Mouse (Mus musculus): ENCODE results near the gene Olfr67. TPM values are rescaled to one million over a fixed set of nuclear protein-coding genes. Genes with fewer than 3 reads are reported as not detected.
"Not testable (repeated sequence)": the region's sequence is repeated elsewhere in the genome, so short reads cannot be mapped to it uniquely, and the experiment has no call there.

The Olfr67 gene
- total RNA-seq, 2 experiments from 2014 or later = not detected

DNA sequence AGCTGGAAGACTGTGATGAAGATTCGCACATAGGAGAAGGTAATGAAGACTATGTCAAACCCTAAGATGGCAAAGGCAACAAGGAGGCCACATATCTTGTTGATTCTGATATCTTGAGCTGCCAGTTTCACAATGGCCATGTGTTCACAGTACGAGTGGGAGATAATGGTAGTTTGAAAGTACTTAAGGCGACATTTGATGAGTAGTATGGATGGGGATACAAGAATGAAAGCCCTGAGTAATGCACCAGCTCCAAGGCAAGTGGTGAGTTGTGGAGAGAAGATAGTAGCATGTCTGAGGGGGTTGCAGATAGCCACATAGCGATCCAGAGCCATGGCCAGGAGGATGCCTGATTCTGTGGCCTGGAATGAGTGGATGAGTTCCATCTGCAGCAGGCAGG lies 14.0 kb downstream of the Olfr67 start:
- DNase-seq; intact Hi-C loops (cut with DNase I): not testable (repeated sequence)

DNA sequence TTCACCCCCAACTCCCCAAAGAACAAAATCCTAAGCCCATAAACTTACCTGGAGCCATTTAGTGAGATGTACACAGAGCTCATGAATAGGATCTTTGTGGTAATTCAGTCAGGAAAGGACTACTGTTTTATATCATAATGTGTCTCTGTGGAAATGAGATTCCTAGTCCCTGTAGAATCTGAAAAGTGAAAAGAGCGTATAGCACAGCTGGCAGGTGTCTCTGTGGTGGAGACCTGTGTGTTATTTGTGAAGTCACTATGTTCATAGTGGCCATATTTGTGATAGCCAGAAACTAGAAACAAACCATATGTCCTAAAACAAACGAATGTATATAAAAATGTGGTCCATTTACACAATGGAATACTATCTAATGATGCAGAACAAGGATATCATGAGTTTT lies 20.1 kb downstream of the Olfr67 start, which contains the start of gene Olfr69:
Olfr69 (minus strand) TSS at position 101 of the 400 bp plus-strand sequence.
- intact Hi-C loops (cut with DNase I) = no loop called here
- DNase-seq = no peak

DNA sequence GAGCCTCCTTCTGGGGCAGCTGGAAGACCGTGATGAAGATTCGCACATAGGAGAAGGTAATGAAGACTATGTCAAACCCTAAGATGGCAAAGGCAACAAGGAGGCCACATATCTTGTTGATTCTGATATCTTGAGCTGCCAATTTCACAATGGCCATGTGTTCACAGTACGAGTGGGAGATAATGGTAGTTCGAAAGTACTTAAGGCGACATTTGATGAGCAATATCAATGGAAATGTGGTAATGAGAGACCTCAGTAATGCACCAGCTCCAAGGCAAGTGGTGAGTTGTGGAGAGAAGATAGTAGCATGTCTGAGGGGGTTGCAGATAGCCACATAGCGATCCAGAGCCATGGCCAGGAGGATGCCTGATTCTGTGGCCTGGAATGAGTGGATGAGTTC lies 23.9 kb downstream of the Olfr67 start:
- intact Hi-C loops (cut with DNase I) = not testable (repeated sequence)

DNA sequence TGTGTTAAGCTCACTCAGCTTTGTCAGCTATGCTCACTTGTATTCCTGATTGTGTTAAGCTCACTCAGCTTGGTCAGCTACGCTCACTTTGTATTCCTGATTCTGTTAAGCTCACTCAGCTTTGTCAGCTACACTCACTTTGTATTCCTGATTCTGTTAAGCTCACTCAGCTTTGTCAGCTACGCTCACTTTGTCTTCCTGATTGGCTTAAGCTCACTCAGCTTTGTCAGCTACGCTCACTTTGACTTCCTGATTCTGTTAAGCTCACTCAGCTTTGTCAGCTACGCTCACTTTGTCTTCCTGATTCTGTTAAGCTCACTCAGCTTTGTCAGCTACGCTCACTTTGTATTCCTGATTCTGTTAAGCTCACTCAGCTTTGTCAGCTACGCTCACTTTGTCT lies 29.4 kb downstream of the Olfr67 start:
- DNase-seq; intact Hi-C loops (cut with DNase I): not testable (repeated sequence)

More for the DNA sequence above, 23.9 kb downstream of the Olfr67 start:
- not testable (repeated sequence) for DNase-seq

DNA sequence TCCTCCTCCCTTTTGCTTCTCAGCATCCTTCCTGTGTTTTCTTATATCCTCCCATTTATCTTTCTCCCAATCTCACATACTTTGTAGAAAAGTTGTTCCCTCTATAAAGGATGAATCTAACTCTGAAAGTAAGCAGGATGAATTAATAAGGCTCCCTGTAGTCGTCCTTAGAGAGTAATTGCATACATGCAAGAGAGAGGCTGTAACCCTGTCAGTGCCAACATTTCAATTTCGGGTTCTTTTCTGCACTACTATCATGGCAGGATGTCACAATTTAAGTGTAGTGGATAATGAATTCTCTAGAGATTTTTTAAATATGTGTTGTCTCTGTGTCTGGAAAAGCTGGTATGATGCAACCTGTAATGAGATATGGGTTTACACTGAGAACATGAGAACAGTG lies 34.4 kb downstream of the Olfr67 start, which contains the start of gene Olfr630:
Olfr630 (minus strand) TSS at position 101 of the 400 bp plus-strand sequence.
- intact Hi-C loops (cut with DNase I) = no loop called here
- no peak for DNase-seq

DNA sequence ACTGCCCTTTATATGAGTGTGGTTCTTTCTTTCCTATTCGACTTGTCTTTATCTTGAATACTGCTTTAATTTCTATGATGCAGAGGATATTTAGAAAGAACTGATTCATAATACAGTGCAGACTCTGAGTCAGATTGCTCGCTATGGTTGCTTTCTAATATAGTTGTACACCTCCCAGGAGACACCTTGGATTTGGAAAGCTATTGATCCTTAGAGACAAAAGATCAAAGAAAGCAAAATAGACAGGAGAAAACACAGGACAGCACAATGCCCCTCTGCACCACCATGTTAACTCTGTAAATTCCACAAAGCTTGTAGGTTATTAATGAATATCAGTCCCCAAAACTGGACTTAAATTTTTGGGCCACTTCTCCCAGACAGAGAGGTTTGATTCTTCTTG lies 46.8 kb downstream of the Olfr67 start, which contains the start of gene Olfr629:
Olfr629 (minus strand) TSS at position 101 of the 400 bp plus-strand sequence.
- no peak for DNase-seq
- intact Hi-C loops (cut with DNase I) = no loop called here

Other genes with a start within 250 kb of the Olfr67 start
- gene Olfr612, start 249.1 kb downstream of the Olfr67 start, total RNA-seq (2021) = not detected
- not detected for gene Olfr613, start 243.7 kb downstream of the Olfr67 start, total RNA-seq (2021)
- gene Olfr615, start 235.7 kb downstream of the Olfr67 start, total RNA-seq (2021) = not detected
- not detected for gene Olfr616, start 222.7 kb downstream of the Olfr67 start, total RNA-seq (2021)
- gene Olfr617, start 218.8 kb downstream of the Olfr67 start, total RNA-seq (2021) = not detected
- gene Olfr618, start 201.7 kb downstream of the Olfr67 start, total RNA-seq (2021) = not detected
- not detected for gene Olfr619, start 191.2 kb downstream of the Olfr67 start, total RNA-seq (2021)
- not detected for gene Olfr620, start 179.3 kb downstream of the Olfr67 start, total RNA-seq (2021)
- not detected for gene Olfr622, start 149.1 kb downstream of the Olfr67 start, total RNA-seq (2021)
- gene Olfr623, start 128.1 kb downstream of the Olfr67 start, total RNA-seq (2021) = not detected
- not detected for gene Olfr624, start 120.6 kb downstream of the Olfr67 start, total RNA-seq (2021)
- not detected for gene Olfr625-ps1, start 109.1 kb downstream of the Olfr67 start, total RNA-seq (2021)
- not detected for gene Olfr243, start 77.2 kb downstream of the Olfr67 start, total RNA-seq (2021)
- gene Olfr628, start 61.4 kb downstream of the Olfr67 start, total RNA-seq (2021) = not detected
- gene Olfr629, start 46.9 kb downstream of the Olfr67 start, total RNA-seq (2021) = not detected
- not detected for gene Olfr630, start 34.5 kb downstream of the Olfr67 start, total RNA-seq (2021)
- gene Olfr69, start 20.2 kb downstream of the Olfr67 start, total RNA-seq (2021) = not detected
- gene Olfr68, start 12.1 kb downstream of the Olfr67 start, total RNA-seq (2021) = not detected
- 1,000 to 10,000 TPM; 2,822 to 3,799 TPM for gene Hbb-bt, start 22.2 kb upstream of the Olfr67 start, total RNA-seq (2021)
- over 10,000 TPM; 24,882 to 31,010 TPM for gene Hbb-bs, start 36.3 kb upstream of the Olfr67 start, total RNA-seq (2021)
- gene Hbb-bh2, start 48.7 kb upstream of the Olfr67 start, total RNA-seq (2021) = not detected
- not detected for gene Hbb-bh1, start 51.3 kb upstream of the Olfr67 start, total RNA-seq (2021)
- not detected for gene Hbb-y, start 61.4 kb upstream of the Olfr67 start, total RNA-seq (2021)
- not detected for gene Olfr66, start 94.4 kb upstream of the Olfr67 start, total RNA-seq (2021)
- gene Olfr64, start 102.7 kb upstream of the Olfr67 start, total RNA-seq (2021) = not detected
- gene Olfr65, start 111.7 kb upstream of the Olfr67 start, total RNA-seq (2021) = not detected
- gene Olfr631, start 137.0 kb upstream of the Olfr67 start, total RNA-seq (2021) = not detected
- not detected for gene Olfr632, start 142.5 kb upstream of the Olfr67 start, total RNA-seq (2021)
- gene Olfr633, start 152.6 kb upstream of the Olfr67 start, total RNA-seq (2021) = not detected
- gene Olfr635, start 179.3 kb upstream of the Olfr67 start, total RNA-seq (2021) = not detected
- not detected for gene Olfr638, start 206.9 kb upstream of the Olfr67 start, total RNA-seq (2021)
- gene Olfr639, start 225.5 kb upstream of the Olfr67 start, total RNA-seq (2021) = not detected
- not detected for gene Olfr640, start 233.8 kb upstream of the Olfr67 start, total RNA-seq (2021)
- gene Olfr641, start 243.6 kb upstream of the Olfr67 start, total RNA-seq (2021) = not detected